Mouse (Mus musculus) lung, embryonic 16.5 days (tissue): ENCODE measurements around the gene Col15a1. TPM values are rescaled to one million over a fixed set of nuclear protein-coding genes. Genes with fewer than 3 reads are reported as not detected.

ENCODE experiments used
- ATAC-seq: fragments of 200-750 bp; cut with Nextera tagmentation; 2 replicates; pipeline ENCODE4 v1.8.0; 2017; ENCODE audit warnings: low read depth, mild to moderate bottlenecking, moderate library complexity
- H3K27ac ChIP-seq: fragments of 300-500 bp; sonication (generic); 2 replicates; pipeline ENCODE4 v1.5.1; 2014; ENCODE audit warnings: mild to moderate bottlenecking, control low read depth, low read length
- H3K27me3 ChIP-seq: fragments of 300-500 bp; sonication (generic); 2 replicates; pipeline ENCODE4 v1.6.1; 2014; ENCODE audit warnings: low read depth, low read length, mixed read lengths; ENCODE audit not compliant: control insufficient read depth, insufficient read depth
- H3K36me3 ChIP-seq: fragments of 300-500 bp; sonication (generic); 2 replicates; pipeline ENCODE4 v1.6.1; 2014; ENCODE audit warnings: low read length; ENCODE audit not compliant: control insufficient read depth, insufficient read depth
- H3K4me1 ChIP-seq: fragments of 300-500 bp; sonication (generic); replicated peaks from 2 replicates; pipeline ENCODE4 v1.6.1; 2014; ENCODE audit warnings: low read length, mixed read lengths; ENCODE audit not compliant: control insufficient read depth, insufficient read depth
- H3K4me2 ChIP-seq: fragments of 300-500 bp; sonication (generic); 2 replicates; pipeline ENCODE4 v1.6.1; 2014; ENCODE audit warnings: low read depth, low read length, control low read depth
- H3K4me3 ChIP-seq: fragments of 300-500 bp; sonication (generic); 2 replicates; pipeline ENCODE4 v1.5.1; 2014; ENCODE audit warnings: mild to moderate bottlenecking, low read length, control low read depth
- H3K9ac ChIP-seq: fragments of 300-500 bp; sonication (generic); 2 replicates; pipeline ENCODE4 v1.6.1; 2014; ENCODE audit warnings: low read length, control low read depth
- H3K9me3 ChIP-seq: fragments of 300-500 bp; sonication (generic); 2 replicates; pipeline ENCODE4 v1.6.1; 2016; ENCODE audit warnings: low read length; ENCODE audit not compliant: control insufficient read depth
- WGBS: fragments of 180-500 bp; shearing (Covaris S2); extraction: QIAGEN DNeasy Blood & Tissue Kit; methylation state at CpG from one replicate; pipeline ENCODE4 v1.1.7; 2014; 5-methylcytosine and 5-hydroxymethylcytosine counted together
- polyA plus RNA-seq: library from polyadenylated mRNA; unstranded; fragments of >200 nt; fragmentation: Nextera tagmentation; extraction: Ambion mirVana; gene quantifications from 2 replicates; pipeline ENCODE4 v1.2.1, GENCODE M21; 2015

Gene Col15a1
- 31.0 TPM in 2 replicates for polyA plus RNA-seq

DNA sequence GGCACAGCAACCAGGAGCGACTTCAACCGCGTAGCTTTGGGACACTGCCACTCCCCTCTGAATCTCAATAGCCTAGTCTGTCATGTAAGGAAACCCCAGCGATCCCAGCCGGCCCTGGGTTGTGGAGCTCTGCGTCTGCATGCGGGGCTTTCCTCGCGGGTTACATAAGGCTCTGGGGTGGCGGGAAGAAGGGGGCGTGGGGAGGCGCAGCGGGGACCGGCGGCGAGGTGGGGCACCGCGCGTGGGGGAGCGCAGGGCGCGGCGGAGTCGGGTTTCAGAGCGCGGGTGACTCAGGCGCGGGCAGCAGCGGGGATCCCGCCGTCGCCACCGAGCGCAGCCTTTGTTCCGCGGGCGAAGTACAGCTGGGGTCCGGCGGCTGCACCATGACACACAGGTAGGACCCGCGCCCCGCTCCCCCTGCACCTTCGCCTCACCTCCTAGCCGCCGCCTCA lies at the start of gene Col15a1:
Col15a1 (plus strand) TSS at position 193 of the 452 bp plus-strand sequence.
- peaks cover 27% of the 10 kb centered on the region for H3K4me1 ChIP-seq
- H3K4me3 ChIP-seq, result peak within 1 kb of the TSS; percentile 63
- peak; percentile 52 for ATAC-seq
- no peaks in the 10 kb centered on the region for H3K36me3 ChIP-seq
- peak within 1 kb of the TSS; percentile 30; the same call in 1 of the 2 replicates for H3K27ac ChIP-seq
- H3K9ac ChIP-seq, result peak within 1 kb of the TSS; percentile 72
- WGBS, result under 1% methylated on average over 45 of the region's 45 CpGs
- H3K27me3 ChIP-seq, result peaks cover 22% of the 10 kb centered on the region
- H3K4me2 ChIP-seq, result peak within 1 kb of the TSS; percentile 81
- H3K9me3 ChIP-seq, result no peaks in the 10 kb centered on the region

DNA sequence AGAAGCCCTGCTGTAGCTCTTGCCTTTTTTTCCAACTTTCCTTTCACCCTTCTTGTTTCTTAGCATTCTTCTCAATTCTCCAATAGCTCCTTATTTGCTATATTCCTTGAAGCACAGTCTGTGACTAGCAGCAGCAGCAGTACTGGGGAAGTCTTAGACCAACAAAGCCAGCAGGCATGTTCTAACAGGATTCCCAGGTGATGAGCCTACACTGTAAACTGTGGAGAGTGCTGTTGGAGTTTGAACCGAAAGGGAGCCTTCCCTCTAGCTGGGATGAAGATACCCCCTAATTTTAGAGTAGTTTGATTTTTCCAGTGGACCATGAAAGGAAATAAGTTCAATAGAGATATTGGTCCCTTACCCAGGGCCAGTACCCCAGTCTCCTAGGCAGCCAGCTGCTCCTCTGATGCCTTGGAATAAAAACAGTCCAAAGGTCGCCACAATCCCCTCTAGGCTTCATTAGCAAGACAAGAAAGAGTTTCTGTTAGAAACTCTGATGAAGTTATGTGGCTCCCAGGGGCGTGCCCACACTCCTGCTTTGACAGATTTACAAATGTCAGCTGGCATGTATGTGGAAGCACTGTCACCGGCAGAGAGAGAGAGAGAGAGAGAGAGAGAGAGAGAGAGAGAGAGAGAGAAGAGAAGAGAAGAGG lies 46.7 kb upstream of the Col15a1 start:
- H3K27me3 ChIP-seq, result no peaks in the 10 kb centered on the region
- H3K27ac ChIP-seq, result no peak overlapping the region
- no peaks in the 10 kb centered on the region for H3K9me3 ChIP-seq
- no peaks in the 10 kb centered on the region for H3K36me3 ChIP-seq
- no peak overlapping the region for H3K4me2 ChIP-seq
- H3K4me1 ChIP-seq, result 0 out of 2 replicates have a peak, but pooled peaks cover 2% of the 10 kb centered on the region
- no peak for ATAC-seq
- WGBS, result 15% methylated on average over 3 of the region's 4 CpGs
- no peak overlapping the region for H3K9ac ChIP-seq
- no peak overlapping the region for H3K4me3 ChIP-seq

DNA sequence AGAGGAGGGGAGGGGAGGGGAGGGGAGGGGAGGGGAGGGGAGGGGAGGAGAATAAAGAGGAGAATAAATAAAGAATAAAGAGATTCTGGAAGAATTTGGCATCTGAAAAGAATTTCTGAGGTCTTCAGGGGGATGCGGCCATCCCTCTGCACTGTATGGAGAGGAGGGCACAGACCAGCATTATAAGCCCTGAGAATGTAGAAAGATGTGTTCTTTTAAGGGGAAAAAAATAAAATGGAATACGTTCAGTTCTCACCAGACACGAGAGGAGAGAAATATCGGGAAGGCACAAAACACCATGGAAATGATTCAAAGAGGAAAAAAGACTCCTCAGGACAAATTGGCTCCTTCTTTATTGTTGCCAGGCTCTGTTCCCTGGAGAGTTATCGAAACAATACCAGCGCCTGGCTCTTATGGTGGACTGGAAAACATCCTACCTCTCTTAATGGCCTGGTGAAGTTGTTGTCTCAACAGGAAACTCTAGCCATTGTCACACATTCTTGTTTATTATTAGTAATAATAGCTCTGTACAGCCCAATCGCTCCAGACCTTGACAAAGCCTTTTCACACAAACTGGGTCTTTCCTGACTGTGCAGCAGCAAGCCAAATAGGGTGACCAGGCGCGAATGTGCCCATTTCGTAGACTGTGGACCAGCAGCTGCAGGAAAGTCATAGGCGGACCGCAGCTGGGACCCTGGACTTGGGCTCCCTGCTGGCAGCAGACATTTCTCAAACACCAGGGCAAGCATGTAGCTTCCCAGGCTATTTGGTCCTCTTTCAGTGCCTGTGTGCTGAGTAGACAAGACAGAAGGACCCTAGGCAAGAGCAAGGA lies 46.0 kb upstream of the Col15a1 start:
- Histone ChIP-seq H3K4me2 (no peak overlapping the region), H3K36me3 (no peaks in the 10 kb centered on the region), H3K4me1 (0 out of 2 replicates have a peak, but pooled peaks cover 2% of the 10 kb centered on the region), H3K27me3 (no peaks in the 10 kb centered on the region), H3K27ac (peak overlapping the region; percentile 33; the same call in 1 of the 2 replicates), H3K4me3 (no peak overlapping the region), H3K9me3 (no peaks in the 10 kb centered on the region), H3K9ac (no peak overlapping the region)
- peak; percentile 47 for ATAC-seq
- 61% methylated on average over 12 of the region's 12 CpGs for WGBS

DNA sequence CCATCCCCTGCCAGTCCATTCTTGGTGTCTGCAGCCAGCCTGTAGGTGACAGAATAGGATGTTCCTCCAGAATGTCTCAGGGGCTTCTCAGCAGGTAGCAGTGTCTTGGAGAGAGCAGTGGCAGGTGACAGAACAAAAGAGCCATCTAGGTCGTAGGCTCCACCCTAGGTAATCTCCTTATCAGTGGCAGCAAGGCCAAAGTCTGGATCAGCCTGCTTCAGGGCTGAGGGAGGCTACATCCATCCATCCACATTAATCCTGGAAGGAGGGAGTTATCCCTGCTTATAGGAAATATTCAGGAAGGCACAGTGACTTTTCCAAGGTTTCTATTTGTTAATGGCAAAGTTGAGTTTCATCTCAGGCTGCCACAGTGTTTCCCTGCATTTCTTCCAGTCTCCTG lies 35.6 kb upstream of the Col15a1 start:
- no peak overlapping the region for H3K4me2 ChIP-seq
- H3K27me3 ChIP-seq, result no peaks in the 10 kb centered on the region
- no peak for ATAC-seq
- WGBS, result 27% methylated on average over 1 of the region's 1 CpGs
- no peak overlapping the region for H3K9ac ChIP-seq
- no peaks in the 10 kb centered on the region for H3K36me3 ChIP-seq
- H3K4me1 ChIP-seq, result no peaks in the 10 kb centered on the region
- no peak overlapping the region for H3K4me3 ChIP-seq
- H3K9me3 ChIP-seq, result no peaks in the 10 kb centered on the region
- no peak overlapping the region for H3K27ac ChIP-seq

DNA sequence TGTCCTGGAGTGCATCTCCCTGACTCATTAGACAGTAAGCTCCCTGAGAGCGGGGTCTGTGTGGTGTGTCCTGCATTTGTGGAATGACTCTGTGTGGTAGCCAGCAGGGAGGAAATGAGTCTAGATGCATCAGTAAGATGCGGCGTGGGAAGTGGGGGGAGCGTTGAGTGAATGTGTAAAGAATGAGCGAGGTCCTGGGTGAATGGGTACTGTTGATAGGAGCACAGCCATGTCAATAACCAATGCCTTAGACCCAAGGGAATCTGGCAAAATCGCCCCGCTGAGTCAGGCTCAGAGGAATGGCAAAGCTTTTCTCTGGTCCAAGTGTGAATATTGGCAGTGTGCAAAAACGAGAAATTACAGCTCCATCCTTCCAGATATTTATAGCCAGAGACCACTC lies 30.9 kb upstream of the Col15a1 start:
- no peak overlapping the region for H3K9ac ChIP-seq
- ATAC-seq, result no peak
- H3K27me3 ChIP-seq, result no peaks in the 10 kb centered on the region
- H3K27ac ChIP-seq, result no peak overlapping the region
- H3K4me1 ChIP-seq, result no peaks in the 10 kb centered on the region
- 69% methylated on average over 8 of the region's 8 CpGs for WGBS
- H3K4me3 ChIP-seq, result no peak overlapping the region
- no peaks in the 10 kb centered on the region for H3K9me3 ChIP-seq
- H3K4me2 ChIP-seq, result no peak overlapping the region
- H3K36me3 ChIP-seq, result no peaks in the 10 kb centered on the region

DNA sequence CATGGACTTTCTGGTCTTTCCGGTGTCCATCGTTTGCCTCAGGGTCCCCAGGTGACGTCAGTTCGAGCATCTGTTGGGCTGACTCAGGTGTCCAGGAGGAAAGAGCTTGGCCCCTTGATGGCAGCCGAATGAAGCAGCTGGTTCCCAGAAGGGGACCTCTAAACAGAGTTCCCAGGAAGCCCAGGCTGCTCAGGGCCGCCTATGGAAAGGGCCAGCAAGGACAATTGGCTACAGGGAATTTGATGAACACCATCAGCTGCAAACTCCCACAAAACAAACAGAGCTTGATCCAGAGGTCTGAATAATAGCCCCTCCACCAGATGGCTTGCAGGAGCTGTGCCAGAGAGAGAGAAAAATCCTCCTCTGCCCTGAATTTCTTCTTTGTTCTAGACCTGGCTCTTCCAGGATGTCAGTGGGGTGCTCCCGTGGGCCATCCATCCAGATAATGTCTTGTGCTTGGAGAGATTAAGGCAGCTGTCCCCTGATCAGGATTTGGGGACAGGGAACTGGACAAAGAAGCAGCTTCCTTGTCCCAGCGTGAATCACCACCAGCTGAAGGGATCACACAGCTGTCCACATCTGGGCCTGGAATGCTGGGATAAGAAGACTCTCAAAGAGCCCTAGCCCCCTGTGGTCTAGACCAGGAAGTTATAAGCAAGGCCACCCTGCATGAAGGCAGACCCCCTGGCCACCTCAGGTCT lies 29.6 kb upstream of the Col15a1 start:
- WGBS, result 64% methylated on average over 8 of the region's 8 CpGs
- ATAC-seq, result 0 out of 2 replicates have a peak, but pooled peaks have one; percentile 43
- H3K27ac ChIP-seq, result peak overlapping the region; percentile 22; the same call in 1 of the 2 replicates

DNA sequence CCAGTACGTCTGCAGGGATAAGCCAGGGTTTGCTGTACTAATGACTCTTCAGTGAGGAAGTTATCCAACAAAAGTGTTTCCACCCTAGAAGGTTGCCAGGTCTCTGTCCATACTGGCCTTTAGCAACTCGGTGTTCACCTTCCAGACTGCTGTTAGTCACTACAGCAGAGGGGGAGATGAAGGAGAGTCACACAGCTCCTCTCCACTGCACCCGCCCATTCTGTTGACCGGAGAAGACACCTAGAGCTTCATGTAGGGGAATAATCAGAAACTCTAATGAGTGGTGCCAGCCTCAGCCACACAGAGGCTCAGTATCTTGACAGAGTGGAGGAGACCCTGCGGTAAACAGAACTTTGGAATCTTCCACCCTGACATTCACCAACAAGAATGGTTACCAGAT lies 28.4 kb upstream of the Col15a1 start:
- H3K9me3 ChIP-seq, result no peaks in the 10 kb centered on the region
- no peaks in the 10 kb centered on the region for H3K27me3 ChIP-seq
- 76% methylated on average over 5 of the region's 5 CpGs for WGBS
- H3K27ac ChIP-seq, result no peak overlapping the region
- H3K4me2 ChIP-seq, result no peak overlapping the region
- H3K4me3 ChIP-seq, result no peak overlapping the region
- H3K9ac ChIP-seq, result no peak overlapping the region
- ATAC-seq, result no peak
- no peaks in the 10 kb centered on the region for H3K36me3 ChIP-seq
- H3K4me1 ChIP-seq, result no peaks in the 10 kb centered on the region

More for the DNA sequence above, 29.6 kb upstream of the Col15a1 start:
- no peaks in the 10 kb centered on the region for H3K36me3 ChIP-seq
- H3K4me1 ChIP-seq, result no peaks in the 10 kb centered on the region
- no peak overlapping the region for H3K4me3 ChIP-seq
- H3K4me2 ChIP-seq, result no peak overlapping the region
- H3K9ac ChIP-seq, result no peak overlapping the region
- H3K9me3 ChIP-seq, result no peaks in the 10 kb centered on the region
- H3K27me3 ChIP-seq, result no peaks in the 10 kb centered on the region

DNA sequence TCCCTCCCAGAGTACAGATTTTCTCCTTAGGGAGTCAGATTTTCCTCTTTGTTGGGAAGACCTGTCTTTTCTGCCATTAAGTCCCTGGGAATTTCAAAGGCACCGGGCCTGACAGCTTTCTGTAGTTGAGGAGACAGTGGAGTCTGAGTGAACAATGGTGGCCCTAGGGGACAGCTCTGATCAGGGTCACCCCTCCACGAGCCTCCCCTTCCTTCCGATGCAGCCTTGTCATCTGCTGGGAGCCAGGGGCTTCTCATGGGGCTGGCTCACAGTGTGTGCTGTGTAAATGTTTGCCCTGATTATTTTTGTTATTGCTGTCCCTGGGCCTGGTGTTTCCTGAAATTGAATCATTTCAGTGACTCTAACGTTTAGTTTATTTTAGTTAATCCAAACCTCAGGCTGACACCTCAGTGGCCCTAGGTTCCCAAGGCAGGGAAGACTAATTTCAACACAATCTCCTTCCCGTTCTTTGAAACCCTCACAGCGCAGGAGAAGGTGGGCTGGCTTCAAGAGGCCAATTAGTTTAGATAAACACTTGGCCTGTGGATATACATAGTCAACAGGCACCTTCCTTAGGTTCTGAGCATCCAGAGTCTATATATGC lies 23.8 kb upstream of the Col15a1 start:
- Histone ChIP-seq H3K9ac (no peak overlapping the region), H3K36me3 (no peaks in the 10 kb centered on the region), H3K4me3 (no peak overlapping the region), H3K4me2 (no peak overlapping the region), H3K27ac (peak overlapping the region; percentile 15; the same call in 1 of the 2 replicates), H3K27me3 (no peaks in the 10 kb centered on the region), H3K9me3 (no peaks in the 10 kb centered on the region), H3K4me1 (no peaks in the 10 kb centered on the region)
- peak; percentile 85 for ATAC-seq
- 20% methylated on average over 6 of the region's 6 CpGs for whole genome bisulfite sequencing
